Mouse (Mus musculus) ES-Bruce4 (cell line): ENCODE results near the gene Bhmt. TPM values are rescaled to one million over a fixed set of nuclear protein-coding genes. Genes with fewer than 3 reads are reported as not detected.

Experiments
- H3K27ac ChIP-seq: 2 replicates; pipeline ENCODE4 v1.5.1; 2012; ENCODE audit warnings: low read length, inconsistent platforms; ENCODE audit not compliant: insufficient read depth
- H3K27me3 ChIP-seq: 2 replicates; pipeline ENCODE4 v1.6.1; 2012; ENCODE audit warnings: mild to moderate bottlenecking, low read length, inconsistent platforms; ENCODE audit not compliant: control insufficient read depth, poor library complexity, insufficient read depth, severe bottlenecking
- H3K36me3 ChIP-seq: 2 replicates; pipeline ENCODE4 v1.6.1; 2012; ENCODE audit warnings: inconsistent platforms, mild to moderate bottlenecking, low read length, moderate library complexity; ENCODE audit not compliant: control insufficient read depth, poor library complexity, insufficient read depth, severe bottlenecking
- H3K4me1 ChIP-seq: one replicate; pipeline ENCODE4 v1.8.1; 2011; ENCODE audit warnings: low read length; ENCODE audit not compliant: control insufficient read depth, insufficient read depth
- H3K4me3 ChIP-seq: 2 replicates; pipeline ENCODE4 v1.5.1; 2011; ENCODE audit warnings: low read depth, mild to moderate bottlenecking, low read length
- H3K9ac ChIP-seq: 2 replicates; pipeline ENCODE4 v1.6.1; 2012; ENCODE audit warnings: low read depth, mild to moderate bottlenecking, inconsistent platforms; ENCODE audit not compliant: poor library complexity, severe bottlenecking
- H3K9me3 ChIP-seq: replicated peaks from 2 replicates; pipeline ENCODE4 v1.6.1; 2012; ENCODE audit warnings: mild to moderate bottlenecking, low read length, inconsistent platforms; ENCODE audit not compliant: control insufficient read depth, poor library complexity, insufficient read depth, severe bottlenecking
- CTCF ChIP-seq: IDR thresholded peaks from one replicate; pipeline ENCODE4 v1.8.1; 2011; ENCODE audit warnings: low read depth, low read length
- EP300 ChIP-seq: IDR thresholded peaks from 2 replicates; pipeline ENCODE4 v1.6.1; 2011; ENCODE audit warnings: low read depth, low read length; ENCODE audit not compliant: insufficient read depth
- POLR2A ChIP-seq: IDR thresholded peaks from one replicate; pipeline ENCODE4 v1.8.1; 2011; ENCODE audit warnings: low read length; ENCODE audit not compliant: insufficient read depth
- polyA plus RNA-seq: library from polyadenylated mRNA; stranded (reverse); fragments of >200 nt; gene quantifications from 2 replicates; pipeline ENCODE4 v1.2.4, GENCODE M21; 2011; ENCODE audit warnings: low read depth; ENCODE audit not compliant: missing spikeins, insufficient read depth, insufficient read length

Bhmt gene
- polyA plus RNA-seq, 1 experiment = not detected

- Histone ChIP-seq H3K27ac (no peak overlapping the region), H3K4me1 (no peaks in the 10 kb centered on the region), H3K36me3 (no peaks in the 10 kb centered on the region), H3K4me3 (no peak overlapping the region), H3K9ac (no peak overlapping the region), H3K27me3 (no peaks in the 10 kb centered on the region), H3K9me3 (no peaks in the 10 kb centered on the region)
- TF ChIP-seq CTCF (no peak), POLR2A (no peak), EP300 (no peak)
Observed at GRCm38 (mm10) chr13:93613771-93614170, 24.0 kb downstream of the Bhmt start.

GRCm38 (mm10) chr13:93612660-93613607, 24.8 kb downstream of the Bhmt start:
- TF ChIP-seq CTCF (peak; percentile 51), EP300 (no peak)
- Histone ChIP-seq H3K9ac (no peak overlapping the region), H3K9me3 (no peaks in the 10 kb centered on the region)

GRCm38 (mm10) chr13:93608476-93608875, 29.3 kb downstream of the Bhmt start:
- H3K27me3 ChIP-seq = no peaks in the 10 kb centered on the region
- H3K27ac ChIP-seq = no peak overlapping the region
- H3K9me3 ChIP-seq = no peaks in the 10 kb centered on the region
- H3K4me3 ChIP-seq = no peak overlapping the region
- H3K36me3 ChIP-seq = no peaks in the 10 kb centered on the region
- no peak overlapping the region for H3K9ac ChIP-seq
- TF ChIP-seq POLR2A (no peak), EP300 (no peak), CTCF (no peak)
- no peaks in the 10 kb centered on the region for H3K4me1 ChIP-seq

More at GRCm38 (mm10) chr13:93612660-93613607, 24.8 kb downstream of the Bhmt start:
- Histone ChIP-seq H3K36me3 (no peaks in the 10 kb centered on the region), H3K27me3 (no peaks in the 10 kb centered on the region), H3K4me3 (no peak overlapping the region), H3K27ac (no peak overlapping the region), H3K4me1 (no peaks in the 10 kb centered on the region)

GRCm38 (mm10) chr13:93607701-93608100, 30.1 kb downstream of the Bhmt start:
- TF ChIP-seq CTCF (no peak), EP300 (no peak), POLR2A (no peak)
- Histone ChIP-seq H3K9me3 (no peaks in the 10 kb centered on the region), H3K4me1 (no peaks in the 10 kb centered on the region), H3K9ac (no peak overlapping the region), H3K4me3 (no peak overlapping the region), H3K27ac (no peak overlapping the region), H3K36me3 (no peaks in the 10 kb centered on the region), H3K27me3 (no peaks in the 10 kb centered on the region)

GRCm38 (mm10) chr13:93606868-93607578, 30.7 kb downstream of the Bhmt start:
- Histone ChIP-seq H3K36me3 (no peaks in the 10 kb centered on the region), H3K27ac (no peak overlapping the region)

More at GRCm38 (mm10) chr13:93606868-93607578, 30.7 kb downstream of the Bhmt start:
- Histone ChIP-seq H3K27me3 (no peaks in the 10 kb centered on the region), H3K4me1 (no peaks in the 10 kb centered on the region), H3K4me3 (no peak overlapping the region), H3K9ac (no peak overlapping the region), H3K9me3 (no peaks in the 10 kb centered on the region)
- TF ChIP-seq POLR2A = no peak
- TF ChIP-seq CTCF = no peak
- TF ChIP-seq EP300 = no peak
